ENCODE assay signal across 13 mouse cellular contexts in genomic region chr8:116552255-116552654, GRCm38 (mm10). TPM values are rescaled to one million over a fixed set of nuclear protein-coding genes. Genes with fewer than 3 reads are reported as not detected.
DNase-seq lines count a peak whose midpoint lies in the region; ATAC-seq lines count a peak whose summit lies in the region.
"Had no signal": no experiment of that assay in that cellular context is flagged by ENCODE, and none has a peak within 500 bp of the region (broad histone marks: within the 10 kb centered on the region; RNA-seq: fewer than 3 reads in every experiment).

No protein-coding gene starts in this region.

- no peak overlapping the region for H3K4me2 ChIP-seq in midbrain, embryonic 15.5 days

- H3K36me3 ChIP-seq in midbrain, embryonic 15.5 days (replicated peaks) = no peaks in the 10 kb centered on the region
- H3K36me3 ChIP-seq: forebrain, embryonic 10.5 days had no signal

- H3K27me3 ChIP-seq in midbrain, embryonic 15.5 days (replicated peaks) = no peaks in the 10 kb centered on the region

- no peaks in the 10 kb centered on the region for H3K9me3 ChIP-seq in midbrain, embryonic 15.5 days
- H3K9me3 ChIP-seq: forebrain, embryonic 10.5 days had no signal

- ATAC-seq in megakaryocyte progenitor cell, adult 5-6 weeks (replicated peaks; ENCODE audit: poor library complexity) = peak; percentile 94
- ATAC-seq in midbrain, embryonic 15.5 days (replicated peaks) = no peak

- H3K9ac ChIP-seq in midbrain, embryonic 15.5 days = no peak overlapping the region

- no peaks in the 10 kb centered on the region for H3K4me1 ChIP-seq in midbrain, embryonic 15.5 days
- H3K4me1 ChIP-seq: forebrain, embryonic 10.5 days had no signal

- H3K27ac ChIP-seq in midbrain, embryonic 15.5 days = no peak overlapping the region
- H3K27ac ChIP-seq: forebrain, embryonic 10.5 days had no signal

- no peak overlapping the region for H3K4me3 ChIP-seq in midbrain, embryonic 15.5 days
- H3K4me3 ChIP-seq: forebrain, embryonic 10.5 days had no signal

- DNase-seq in cerebellum, postnatal 25 days = peak; percentile 29 to 53
- no peak for DNase-seq in cerebellum, adult 9-11 months
- peak; percentile 65 for DNase-seq in CD4-positive helper T cell, adult 2 months (ENCODE audit: low read depth, low spot score)
- DNase-seq in fat pad, adult 2 months (ENCODE audit: extremely low read depth, low read depth, low spot score) = peak; percentile 36
- DNase-seq in urinary bladder, postnatal 10 days (ENCODE audit: low spot score) = no peak
- no peak for DNase-seq in urinary bladder, postnatal 4 days (ENCODE audit: low spot score in 2 of 2)
- DNase-seq: kidney, adult 2 months; lung, adult 2 months had no signal

- WGBS in midbrain, embryonic 15.5 days = 87% methylated on average over 6 of the region's 6 CpGs

RNA-seq across cellular contexts. Expression of gene Dynlrb2, which starts 47.5 kb away (rescaled TPM):
- not detected in 2 replicates for total RNA-seq in megakaryocyte progenitor cell, adult 5-6 weeks (2015)
- total RNA-seq in megakaryocyte progenitor cell, adult 5-6 weeks (2017) = not detected in 2 replicates
- 13.0 and 15.2 TPM in 2 replicates for polyA plus RNA-seq in midbrain, embryonic 15.5 days (2015; fragmentation: Nextera tagmentation; extraction: Ambion mirVana)
- total RNA-seq: heart, adult 8-10 months; hematopoietic stem cell, adult 5-6 weeks had no signal

Comparison
In these comparisons a context has a peak if more than half of its experiments do, and no peak if none do; other contexts are left out.
1. DNase-seq: peak in cerebellum, postnatal 25 days (2 of 2), CD4-positive helper T cell, adult 2 months (single experiment) and fat pad, adult 2 months (single experiment); none in cerebellum, adult 9-11 months (single experiment), urinary bladder, postnatal 10 days (single experiment) and urinary bladder, postnatal 4 days (0 of 2).